Mouse (Mus musculus): ENCODE results near the gene Cdkal1. TPM values are rescaled to one million over a fixed set of nuclear protein-coding genes. Genes with fewer than 3 reads are reported as not detected.

Gene Cdkal1
- polyA plus RNA-seq, 1 experiment from 2014 or later: 25.9 TPM

DNA sequence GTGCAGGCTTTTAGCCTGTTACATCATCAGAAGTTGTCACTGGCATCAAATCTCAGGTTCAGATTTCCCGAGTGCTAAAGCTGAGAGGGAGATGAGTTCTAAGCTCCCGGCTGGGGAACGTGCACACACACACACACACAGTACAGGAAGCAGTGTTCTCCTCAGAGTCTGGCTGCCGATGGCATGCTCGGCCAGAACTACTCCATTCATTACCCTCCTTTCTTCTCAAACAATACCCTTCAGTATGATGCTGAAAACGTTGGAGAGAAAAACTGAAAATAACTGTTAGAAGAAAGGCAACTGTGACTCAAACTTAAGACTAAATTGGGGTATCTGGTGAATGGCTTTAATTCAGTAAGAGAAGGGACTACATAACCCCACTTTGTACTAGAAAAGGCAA is 491.5 kb downstream of the Cdkal1 start:
- DNase-seq (ENCODE audit: low spot score) (peak; percentile 20), ATAC-seq (ENCODE audit: low read depth) (no peak)
- no peak overlapping the region for H3K9ac ChIP-seq (ENCODE audit: low read depth, low read length)
- H3K4me3 ChIP-seq (ENCODE audit: low read depth, low read length): no peak overlapping the region
- WGBS: 35% methylated on average over 6 of the region's 6 CpGs
- no peaks in the 10 kb centered on the region for H3K9me3 ChIP-seq (ENCODE audit: control insufficient read depth, low read length)
- H3K4me1 ChIP-seq (ENCODE audit: control insufficient read depth, insufficient read depth, low read length): peaks cover 6% of the 10 kb centered on the region; the same call in 1 of the 2 replicates
- H3K27me3 ChIP-seq (replicated peaks; ENCODE audit: control insufficient read depth, insufficient read depth, low read length): no peaks in the 10 kb centered on the region
- H3K4me2 ChIP-seq (ENCODE audit: low read depth, low read length): no peak overlapping the region
- H3K27ac ChIP-seq (replicated peaks; ENCODE audit: low read depth, low read length): no peak overlapping the region
- no peaks in the 10 kb centered on the region for H3K36me3 ChIP-seq (ENCODE audit: control insufficient read depth, insufficient read depth, low read length)

DNA sequence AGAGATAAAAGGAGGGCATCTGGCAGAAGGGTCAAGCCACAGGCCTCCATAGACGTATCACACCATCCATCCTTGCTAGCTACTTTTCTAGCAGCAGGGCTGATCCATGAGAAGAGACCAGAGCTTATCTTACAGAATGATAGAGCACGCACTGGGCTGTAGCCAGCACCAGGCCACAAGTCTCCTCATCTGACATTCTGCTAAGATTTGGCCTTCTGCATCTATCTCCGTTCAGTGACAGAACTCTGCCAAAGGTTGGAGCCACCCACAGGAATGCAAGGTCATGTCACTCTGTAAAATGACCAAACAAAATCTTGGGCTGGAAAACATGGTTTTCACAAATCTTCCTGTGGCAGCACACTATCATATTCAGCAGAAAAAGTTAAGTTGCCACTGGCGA is 493.6 kb downstream of the Cdkal1 start:
- H3K9ac ChIP-seq (ENCODE audit: low read depth, low read length): no peak overlapping the region
- H3K36me3 ChIP-seq (ENCODE audit: control insufficient read depth, insufficient read depth, low read length): no peaks in the 10 kb centered on the region
- H3K9me3 ChIP-seq (ENCODE audit: control insufficient read depth, low read length): no peaks in the 10 kb centered on the region
- no peak overlapping the region for H3K27ac ChIP-seq (replicated peaks; ENCODE audit: low read depth, low read length)
- ATAC-seq (ENCODE audit: low read depth) (no peak), DNase-seq (ENCODE audit: low spot score) (no peak)
- no peaks in the 10 kb centered on the region for H3K27me3 ChIP-seq (replicated peaks; ENCODE audit: control insufficient read depth, insufficient read depth, low read length)
- WGBS: 80% methylated on average over 4 of the region's 4 CpGs
- H3K4me3 ChIP-seq (ENCODE audit: low read depth, low read length): no peak overlapping the region
- no peak overlapping the region for H3K4me2 ChIP-seq (ENCODE audit: low read depth, low read length)
- peaks cover 7% of the 10 kb centered on the region for H3K4me1 ChIP-seq (ENCODE audit: control insufficient read depth, insufficient read depth, low read length)

DNA sequence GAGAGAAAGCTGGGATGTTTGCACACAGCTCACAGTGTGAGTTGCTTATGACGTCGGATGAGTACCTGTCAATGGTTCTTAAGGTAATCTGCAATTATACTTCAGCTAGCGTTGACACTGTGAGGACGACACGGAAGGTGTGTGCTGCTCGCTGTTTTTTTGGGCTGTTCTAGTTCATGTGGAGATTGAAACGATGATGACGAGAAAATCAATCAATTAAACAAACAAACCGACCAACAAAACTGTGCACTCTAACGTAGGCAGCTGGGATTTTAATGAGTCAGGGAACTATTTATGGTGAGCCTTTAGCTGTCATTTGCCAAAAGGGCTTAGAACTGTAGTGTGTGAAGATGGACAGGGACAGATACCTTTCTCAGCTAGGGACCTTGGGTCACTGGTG is 494.6 kb downstream of the Cdkal1 start:
- H3K27me3 ChIP-seq (replicated peaks; ENCODE audit: control insufficient read depth, insufficient read depth, low read length): no peaks in the 10 kb centered on the region
- H3K9me3 ChIP-seq (ENCODE audit: control insufficient read depth, low read length): no peaks in the 10 kb centered on the region
- H3K9ac ChIP-seq (ENCODE audit: low read depth, low read length): no peak overlapping the region
- no peaks in the 10 kb centered on the region for H3K36me3 ChIP-seq (ENCODE audit: control insufficient read depth, insufficient read depth, low read length)
- WGBS: 75% methylated on average over 10 of the region's 10 CpGs
- no peak overlapping the region for H3K4me2 ChIP-seq (ENCODE audit: low read depth, low read length)
- H3K4me3 ChIP-seq (ENCODE audit: low read depth, low read length): no peak overlapping the region
- ATAC-seq (ENCODE audit: low read depth) (no peak), DNase-seq (ENCODE audit: low spot score) (no peak)
- peaks cover 14% of the 10 kb centered on the region for H3K4me1 ChIP-seq (ENCODE audit: control insufficient read depth, insufficient read depth, low read length)
- no peak overlapping the region for H3K27ac ChIP-seq (replicated peaks; ENCODE audit: low read depth, low read length)

DNA sequence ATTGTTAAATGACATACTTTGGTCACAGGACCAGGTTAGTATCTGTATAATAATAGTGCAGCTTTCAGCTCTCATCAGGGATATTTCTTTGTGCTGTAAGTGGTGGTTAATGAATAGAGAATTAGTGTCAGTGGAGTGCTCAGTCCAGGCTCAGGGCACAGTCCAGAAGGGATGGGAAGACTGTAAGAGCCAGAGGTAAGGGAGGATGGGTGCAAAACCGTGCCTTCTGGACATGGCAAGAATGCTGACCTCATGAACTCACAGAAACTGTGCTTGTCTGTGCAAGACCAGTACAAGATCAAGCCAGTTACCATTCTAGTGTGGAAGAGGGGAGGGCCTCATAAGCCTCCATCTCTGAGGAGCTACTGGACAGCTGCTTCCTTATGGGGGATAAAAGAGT is 496.1 kb downstream of the Cdkal1 start:
- Histone ChIP-seq H3K36me3 (ENCODE audit: control insufficient read depth, insufficient read depth, low read length) (no peaks in the 10 kb centered on the region), H3K27ac (replicated peaks; ENCODE audit: low read depth, low read length) (no peak overlapping the region), H3K4me2 (ENCODE audit: low read depth, low read length) (no peak overlapping the region), H3K4me1 (ENCODE audit: control insufficient read depth, insufficient read depth, low read length) (peaks cover 17% of the 10 kb centered on the region), H3K27me3 (replicated peaks; ENCODE audit: control insufficient read depth, insufficient read depth, low read length) (no peaks in the 10 kb centered on the region), H3K4me3 (ENCODE audit: low read depth, low read length) (no peak overlapping the region), H3K9me3 (ENCODE audit: control insufficient read depth, low read length) (no peaks in the 10 kb centered on the region), H3K9ac (ENCODE audit: low read depth, low read length) (no peak overlapping the region)
- DNase-seq (ENCODE audit: low spot score): no peak
- no peak for ATAC-seq (ENCODE audit: low read depth)
- WGBS: 80% methylated on average over 1 of the region's 1 CpGs

DNA sequence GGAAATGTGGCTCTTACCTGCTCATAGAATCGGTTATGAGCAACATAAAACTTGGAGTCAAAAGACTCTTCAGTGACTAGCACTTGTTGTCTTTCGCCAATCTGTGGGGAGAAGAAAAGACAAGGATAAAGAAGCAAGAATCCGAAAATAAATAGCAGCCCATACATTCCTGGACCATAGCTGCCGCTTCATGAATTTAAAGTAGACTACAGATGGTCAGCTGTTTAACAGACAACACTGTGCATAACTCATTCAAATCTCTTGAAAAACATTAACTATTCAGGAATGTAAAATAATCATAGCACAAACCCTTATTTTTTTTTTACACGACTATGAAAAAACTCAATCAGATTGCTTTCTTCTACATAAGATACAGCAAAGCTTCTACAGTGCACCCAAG is 498.0 kb downstream of the Cdkal1 start:
- no peak overlapping the region for H3K27ac ChIP-seq (replicated peaks; ENCODE audit: low read depth, low read length)
- H3K27me3 ChIP-seq (replicated peaks; ENCODE audit: control insufficient read depth, insufficient read depth, low read length): no peaks in the 10 kb centered on the region
- WGBS: 78% methylated on average over 5 of the region's 5 CpGs
- ATAC-seq (ENCODE audit: low read depth): no peak
- no peaks in the 10 kb centered on the region for H3K9me3 ChIP-seq (ENCODE audit: control insufficient read depth, low read length)
- H3K36me3 ChIP-seq (ENCODE audit: control insufficient read depth, insufficient read depth, low read length): no peaks in the 10 kb centered on the region
- no peak overlapping the region for H3K4me3 ChIP-seq (ENCODE audit: low read depth, low read length)
- H3K4me1 ChIP-seq (ENCODE audit: control insufficient read depth, insufficient read depth, low read length): peaks cover 17% of the 10 kb centered on the region
- H3K9ac ChIP-seq (ENCODE audit: low read depth, low read length): no peak overlapping the region
- DNase-seq (ENCODE audit: low spot score): no peak
- no peak overlapping the region for H3K4me2 ChIP-seq (ENCODE audit: low read depth, low read length)

DNA sequence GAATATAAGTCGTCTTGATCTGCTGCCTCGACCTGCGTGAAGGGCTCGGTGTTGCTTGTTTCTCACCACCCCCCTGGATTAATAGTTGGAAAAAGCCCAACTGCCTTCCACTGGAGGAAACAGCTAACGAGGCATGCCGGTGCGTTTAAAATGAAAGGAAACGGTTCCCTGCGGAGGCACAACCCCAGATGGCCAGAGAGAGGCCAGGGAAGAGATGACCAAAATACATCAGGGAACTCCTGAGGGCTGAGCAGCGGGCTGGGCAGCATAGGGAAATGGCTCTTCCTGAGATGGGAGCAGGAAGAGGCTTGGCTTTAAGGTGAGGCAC is 499.4 kb downstream of the Cdkal1 start:
- no peak for ATAC-seq (ENCODE audit: low read depth)
- H3K4me2 ChIP-seq (ENCODE audit: low read depth, low read length): no peak overlapping the region

DNA sequence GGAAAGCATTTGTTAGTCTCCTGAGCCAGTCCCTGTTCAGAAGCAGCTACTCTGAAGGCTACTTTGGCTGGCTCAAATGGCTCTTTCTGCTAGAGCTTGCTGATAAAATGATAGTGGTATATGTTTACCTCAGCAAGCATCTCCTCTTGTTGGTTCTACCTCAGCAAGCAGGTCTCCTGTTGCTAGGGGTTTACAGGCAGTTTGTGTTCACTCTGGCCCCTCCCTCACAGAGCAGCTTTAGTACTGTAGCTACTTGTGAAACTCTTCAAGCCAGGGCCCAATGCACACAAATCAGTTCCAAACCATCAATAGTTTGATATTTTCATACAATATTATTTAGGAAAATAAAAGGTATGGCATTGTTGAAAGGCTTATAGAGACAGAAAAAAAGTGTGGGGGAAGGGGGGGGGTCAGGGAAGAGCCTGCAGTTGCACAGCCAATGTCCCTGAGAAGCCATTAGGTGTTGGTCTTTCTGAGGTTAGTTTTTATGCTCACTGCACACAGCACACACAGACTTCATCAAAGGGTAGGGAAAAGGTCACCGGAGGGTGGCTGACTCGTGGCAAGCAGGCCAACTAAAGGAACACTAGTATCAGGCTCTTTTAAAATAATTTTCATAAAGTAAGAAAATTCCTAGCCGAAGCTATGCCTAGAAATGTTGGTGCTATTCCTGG is 499.9 kb downstream of the Cdkal1 start:
- no peaks in the 10 kb centered on the region for H3K27me3 ChIP-seq (replicated peaks; ENCODE audit: control insufficient read depth, insufficient read depth, low read length)
- ATAC-seq (ENCODE audit: low read depth) (no peak), DNase-seq (ENCODE audit: low spot score) (no peak)
- H3K27ac ChIP-seq (replicated peaks; ENCODE audit: low read depth, low read length): no peak overlapping the region
- peaks cover 27% of the 10 kb centered on the region for H3K4me1 ChIP-seq (ENCODE audit: control insufficient read depth, insufficient read depth, low read length)
- 68% methylated on average over 3 of the region's 3 CpGs for WGBS
- H3K36me3 ChIP-seq (ENCODE audit: control insufficient read depth, insufficient read depth, low read length): no peaks in the 10 kb centered on the region
- no peaks in the 10 kb centered on the region for H3K9me3 ChIP-seq (ENCODE audit: control insufficient read depth, low read length)
- H3K4me3 ChIP-seq (ENCODE audit: low read depth, low read length): no peak overlapping the region
- no peak overlapping the region for H3K4me2 ChIP-seq (ENCODE audit: low read depth, low read length)
- H3K9ac ChIP-seq (ENCODE audit: low read depth, low read length): no peak overlapping the region

More for the DNA sequence above, 499.4 kb downstream of the Cdkal1 start:
- peak; percentile 55 for DNase-seq (ENCODE audit: low spot score)
- Histone ChIP-seq H3K27me3 (replicated peaks; ENCODE audit: control insufficient read depth, insufficient read depth, low read length) (no peaks in the 10 kb centered on the region), H3K9ac (ENCODE audit: low read depth, low read length) (no peak overlapping the region), H3K4me1 (ENCODE audit: control insufficient read depth, insufficient read depth, low read length) (peaks cover 22% of the 10 kb centered on the region), H3K4me3 (ENCODE audit: low read depth, low read length) (no peak overlapping the region), H3K9me3 (ENCODE audit: control insufficient read depth, low read length) (no peaks in the 10 kb centered on the region), H3K27ac (replicated peaks; ENCODE audit: low read depth, low read length) (no peak overlapping the region), H3K36me3 (ENCODE audit: control insufficient read depth, insufficient read depth, low read length) (no peaks in the 10 kb centered on the region)
- WGBS: 39% methylated on average over 10 of the region's 10 CpGs

DNA sequence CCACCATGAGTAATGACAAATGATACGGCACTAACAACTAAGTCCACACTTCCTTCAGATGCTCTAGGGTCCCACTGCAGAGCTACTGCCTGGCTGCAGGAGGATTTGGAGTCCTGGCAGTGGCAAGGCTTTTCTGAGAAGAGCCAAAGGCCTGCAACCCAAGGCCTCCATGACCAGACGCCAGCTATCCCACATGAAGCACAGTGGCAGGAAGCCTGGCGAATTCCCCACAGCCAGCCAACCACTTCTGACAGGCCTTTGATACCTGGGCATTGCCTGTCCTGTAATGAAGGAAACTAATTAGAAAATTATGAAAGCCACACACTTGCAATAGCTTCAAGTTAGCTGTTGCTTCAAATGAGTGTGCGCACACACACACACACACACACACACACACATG is 500.5 kb downstream of the Cdkal1 start:
- H3K9me3 ChIP-seq (ENCODE audit: control insufficient read depth, low read length): no peaks in the 10 kb centered on the region
- no peak overlapping the region for H3K9ac ChIP-seq (ENCODE audit: low read depth, low read length)
- no peak overlapping the region for H3K4me2 ChIP-seq (ENCODE audit: low read depth, low read length)
- H3K4me1 ChIP-seq (ENCODE audit: control insufficient read depth, insufficient read depth, low read length): peaks cover 32% of the 10 kb centered on the region
- H3K4me3 ChIP-seq (ENCODE audit: low read depth, low read length): no peak overlapping the region
- H3K36me3 ChIP-seq (ENCODE audit: control insufficient read depth, insufficient read depth, low read length): no peaks in the 10 kb centered on the region
- no peak for DNase-seq (ENCODE audit: low spot score)
- H3K27ac ChIP-seq (replicated peaks; ENCODE audit: low read depth, low read length): no peak overlapping the region
- WGBS: 81% methylated on average over 4 of the region's 4 CpGs
- no peaks in the 10 kb centered on the region for H3K27me3 ChIP-seq (replicated peaks; ENCODE audit: control insufficient read depth, insufficient read depth, low read length)
- ATAC-seq (ENCODE audit: low read depth): no peak

DNA sequence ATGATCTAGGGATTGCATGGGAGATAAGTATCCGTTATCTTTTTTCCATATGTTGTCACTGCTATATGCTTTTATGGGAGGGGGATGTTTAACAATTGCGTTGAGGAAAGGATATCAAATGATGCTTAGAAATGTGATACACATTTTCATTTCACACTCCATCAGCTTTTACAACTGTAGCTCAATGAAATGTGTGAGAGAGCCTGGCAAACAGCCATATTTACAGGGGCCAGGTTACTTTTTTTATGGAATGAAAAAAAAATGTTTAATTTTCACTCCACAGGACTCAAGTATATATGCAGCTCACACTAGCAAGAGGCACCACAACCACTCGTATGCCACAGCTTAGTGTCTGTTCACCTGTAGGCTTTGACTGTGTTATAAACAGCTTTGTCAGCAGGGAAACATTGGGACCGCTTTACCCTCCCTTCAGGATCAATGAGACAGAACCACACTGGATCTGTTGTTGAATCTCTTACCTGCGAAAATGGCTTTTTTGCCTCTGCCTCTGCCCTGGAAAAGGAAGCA is 501.5 kb downstream of the Cdkal1 start:
- H3K4me1 ChIP-seq (ENCODE audit: control insufficient read depth, insufficient read depth, low read length): peaks cover 32% of the 10 kb centered on the region
- H3K9ac ChIP-seq (ENCODE audit: low read depth, low read length): no peak overlapping the region
- no peak overlapping the region for H3K27ac ChIP-seq (replicated peaks; ENCODE audit: low read depth, low read length)
- H3K27me3 ChIP-seq (replicated peaks; ENCODE audit: control insufficient read depth, insufficient read depth, low read length): no peaks in the 10 kb centered on the region
- H3K36me3 ChIP-seq (ENCODE audit: control insufficient read depth, insufficient read depth, low read length): no peaks in the 10 kb centered on the region
- ATAC-seq (ENCODE audit: low read depth) (no peak), DNase-seq (ENCODE audit: low spot score) (no peak)
- no peaks in the 10 kb centered on the region for H3K9me3 ChIP-seq (ENCODE audit: control insufficient read depth, low read length)
- no peak overlapping the region for H3K4me2 ChIP-seq (ENCODE audit: low read depth, low read length)
- no peak overlapping the region for H3K4me3 ChIP-seq (ENCODE audit: low read depth, low read length)
- WGBS: 71% methylated on average over 5 of the region's 5 CpGs
